Mouse (Mus musculus): Measurements from ENCODE around the gene Exo5.
A peak's percentile ranks its signal among the peaks of the same experiment; 100 is the strongest.

Exo5 gene

DNA sequence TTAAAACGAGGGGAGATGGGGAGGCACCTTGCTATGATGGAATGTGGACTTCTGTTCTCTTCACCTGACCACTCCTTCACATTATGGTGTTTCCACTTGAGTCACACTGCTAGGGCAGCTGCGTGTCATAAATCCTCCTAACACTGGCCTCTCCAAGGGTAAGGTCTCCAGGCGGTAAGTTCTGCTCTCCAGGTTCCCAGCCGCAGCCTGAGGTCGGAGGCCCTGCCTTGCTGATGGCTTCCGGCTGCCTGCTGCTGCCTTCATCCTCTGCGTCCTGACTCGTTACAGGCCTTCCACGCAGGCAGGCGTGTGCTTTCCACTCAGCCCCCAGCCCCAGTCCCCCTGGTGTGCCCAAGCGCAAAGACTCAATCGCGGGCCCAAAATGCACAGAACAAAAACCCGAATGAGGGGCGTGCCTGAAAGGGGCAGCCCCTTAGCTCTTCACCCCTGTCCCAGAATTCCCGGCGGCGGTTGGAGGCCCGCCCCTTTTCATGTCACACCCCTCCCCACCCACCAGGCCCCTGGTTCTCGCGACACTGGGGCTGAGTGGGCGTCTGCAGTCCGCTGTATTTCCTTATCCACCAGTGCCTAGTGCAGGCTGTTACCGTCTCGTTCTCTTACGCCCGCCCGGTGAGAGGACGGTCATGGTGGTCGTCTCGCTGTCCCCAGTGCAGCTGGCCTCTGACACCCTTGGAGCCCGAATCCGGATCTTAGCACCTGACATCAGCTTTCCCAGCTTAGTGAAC lies at the start of gene Exo5:
TSS of gene Exo5 (minus strand) at position 464 of the 746 bp plus-strand sequence.
- peak; percentile 95 for DNase-seq (ENCODE audit: low read depth, low spot score)

DNA sequence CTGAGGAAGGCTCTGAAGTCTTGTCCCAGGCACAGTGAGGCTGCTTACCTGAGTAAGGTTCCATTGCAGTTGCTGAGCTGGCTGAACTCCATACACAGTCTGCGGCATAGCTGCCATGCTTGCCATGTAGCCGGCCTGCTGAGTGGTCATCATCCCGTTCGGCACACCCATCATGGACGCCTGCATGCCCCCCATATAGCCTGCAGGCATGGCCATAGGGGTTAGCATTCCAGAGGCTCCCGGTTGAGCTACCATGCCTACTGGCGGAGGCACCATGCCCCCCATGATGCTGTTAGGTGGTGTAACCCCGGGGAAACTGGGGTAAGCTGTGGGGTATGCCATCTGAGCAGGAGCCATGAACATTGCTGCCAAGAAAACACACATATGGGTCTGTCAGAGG lies 47.0 kb upstream of the Exo5 start:
- no peak for DNase-seq (ENCODE audit: low read depth, low spot score)

DNA sequence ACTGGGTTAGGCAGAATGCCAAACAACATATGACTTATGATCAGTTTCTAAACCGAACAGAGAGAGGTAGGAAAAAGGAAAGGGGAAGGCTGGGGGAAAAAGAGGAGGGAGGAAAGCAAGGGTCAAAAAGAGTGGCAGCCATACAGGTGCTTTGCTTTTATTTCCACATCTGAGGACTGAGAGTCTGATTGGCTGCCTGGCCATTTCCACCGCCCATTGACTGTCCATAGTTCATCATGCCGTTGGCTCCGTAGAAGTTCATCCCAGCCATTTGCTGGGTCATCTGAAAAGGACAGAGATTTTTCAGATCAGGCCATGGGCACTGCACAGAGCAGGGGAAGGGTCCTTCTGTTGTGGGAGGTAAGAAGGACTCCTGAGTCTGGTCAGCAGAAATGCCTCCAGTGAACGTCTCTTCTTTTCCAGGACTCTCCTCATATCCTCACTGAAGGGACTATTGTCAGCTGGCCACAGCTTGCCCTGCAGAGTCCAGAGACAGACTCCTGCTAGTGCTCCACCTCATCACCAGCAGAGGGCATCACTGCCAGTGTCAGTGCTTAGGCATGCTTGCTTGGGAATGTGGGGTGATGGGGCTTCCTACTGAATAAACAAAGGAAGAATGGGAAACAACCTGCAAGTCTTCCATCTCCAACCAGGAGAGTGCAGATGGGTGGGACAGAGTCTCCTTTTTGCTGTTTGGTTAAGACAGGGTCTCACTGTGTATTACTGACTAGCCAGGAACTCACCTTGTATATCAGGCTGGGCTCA lies 44.7 kb upstream of the Exo5 start:
- peak; percentile 49 for DNase-seq (ENCODE audit: low read depth, low spot score)

DNA sequence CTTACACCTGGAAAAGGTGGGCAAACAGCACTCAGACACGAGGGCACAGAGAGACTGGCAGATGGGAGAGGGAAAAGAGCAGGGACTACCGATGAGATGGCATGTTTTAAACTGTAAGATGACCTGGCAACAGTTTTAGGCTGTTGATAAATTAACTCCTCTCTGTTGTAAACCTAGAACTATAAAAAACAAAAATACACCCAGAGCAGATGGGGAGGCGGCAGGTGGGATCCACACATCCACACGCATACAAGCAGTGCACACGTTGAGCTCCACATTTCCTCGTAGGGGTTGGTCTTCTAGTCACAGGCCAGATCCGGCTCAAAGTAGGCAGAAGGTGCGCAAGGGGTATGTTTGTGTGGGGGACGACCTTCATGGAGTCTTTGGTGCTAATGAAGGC lies 43.7 kb upstream of the Exo5 start:
- no peak for DNase-seq (ENCODE audit: low read depth, low spot score)

DNA sequence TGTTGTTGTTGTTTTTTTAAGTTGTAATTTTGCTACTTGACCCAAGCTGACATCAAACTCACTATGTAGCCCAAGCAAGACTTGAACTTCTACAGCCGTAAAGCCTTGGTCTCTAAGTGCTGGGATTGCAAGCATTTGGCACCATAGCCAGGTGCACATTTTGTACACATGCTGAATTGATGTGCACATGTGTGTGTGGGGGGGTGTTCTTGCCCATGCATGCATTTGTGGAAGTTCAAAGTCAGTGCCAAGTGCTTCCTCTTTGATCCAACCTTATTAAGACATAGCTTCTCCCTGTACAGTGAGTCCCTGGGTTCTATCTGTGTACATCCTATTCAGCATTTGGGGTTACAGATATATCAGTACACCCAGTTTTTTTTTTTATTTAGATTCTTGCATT lies 30.8 kb upstream of the Exo5 start:
- no peak for DNase-seq (ENCODE audit: low read depth, low spot score)

DNA sequence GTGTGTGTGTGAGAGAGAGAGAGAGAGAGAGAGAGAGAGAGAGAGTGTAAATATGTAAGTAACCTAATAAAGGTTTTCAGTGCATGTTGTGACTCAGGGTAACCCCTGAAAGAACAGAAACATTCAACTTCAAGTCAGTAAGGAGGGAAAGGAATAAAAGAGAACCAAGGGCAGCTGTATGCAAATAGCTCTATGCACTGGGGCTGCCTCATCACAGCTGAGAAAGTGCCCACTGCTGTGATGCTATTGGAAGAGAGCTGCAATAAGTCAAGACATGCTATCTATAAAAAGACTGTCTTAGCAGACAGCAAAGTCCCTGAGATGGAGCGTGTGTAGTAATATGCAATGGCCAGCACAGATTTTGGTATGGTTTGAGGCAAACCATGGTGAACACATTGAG lies 28.9 kb upstream of the Exo5 start:
- no peak for DNase-seq (ENCODE audit: low read depth, low spot score)

DNA sequence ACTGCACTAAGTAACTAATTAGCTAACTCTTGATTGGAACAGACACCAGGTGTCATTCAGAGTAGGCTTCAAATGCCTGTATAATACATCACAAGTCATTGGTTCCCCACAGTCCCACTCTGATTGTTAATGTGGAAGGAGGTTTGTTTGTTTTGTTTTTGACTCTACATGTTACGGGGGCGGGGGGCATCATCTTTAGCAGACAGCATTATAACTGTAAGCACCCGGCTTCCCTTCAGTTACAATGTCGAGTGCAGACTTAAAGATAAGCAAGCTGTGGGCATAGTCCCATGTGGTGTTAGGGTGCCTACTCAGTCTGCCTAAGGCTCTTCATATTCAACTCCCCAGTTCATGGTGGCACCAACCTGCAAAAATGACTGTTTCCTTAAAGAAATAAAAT lies 28.2 kb upstream of the Exo5 start:
- peak; percentile 11 for DNase-seq (ENCODE audit: low read depth, low spot score)

DNA sequence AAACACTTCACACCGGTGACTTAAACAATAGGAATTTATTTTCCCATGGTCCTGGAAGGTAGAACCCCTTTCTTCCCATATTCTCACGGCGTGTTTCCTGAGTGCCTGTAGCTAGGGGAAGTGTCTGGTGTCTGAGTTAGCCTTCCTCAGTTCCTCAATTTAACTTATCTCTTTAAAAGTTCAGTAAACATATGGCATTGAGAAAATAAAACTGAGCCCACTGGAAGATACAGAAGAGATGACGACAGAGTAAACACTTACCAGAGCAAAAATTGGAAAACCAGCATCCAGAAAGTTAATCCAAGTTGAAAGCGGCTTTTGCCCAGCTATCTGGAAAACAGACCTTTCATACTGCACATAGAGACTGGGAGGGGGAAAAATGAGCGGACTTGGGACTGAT lies 27.3 kb upstream of the Exo5 start:
- peak; percentile 22 for DNase-seq (ENCODE audit: low read depth, low spot score)

DNA sequence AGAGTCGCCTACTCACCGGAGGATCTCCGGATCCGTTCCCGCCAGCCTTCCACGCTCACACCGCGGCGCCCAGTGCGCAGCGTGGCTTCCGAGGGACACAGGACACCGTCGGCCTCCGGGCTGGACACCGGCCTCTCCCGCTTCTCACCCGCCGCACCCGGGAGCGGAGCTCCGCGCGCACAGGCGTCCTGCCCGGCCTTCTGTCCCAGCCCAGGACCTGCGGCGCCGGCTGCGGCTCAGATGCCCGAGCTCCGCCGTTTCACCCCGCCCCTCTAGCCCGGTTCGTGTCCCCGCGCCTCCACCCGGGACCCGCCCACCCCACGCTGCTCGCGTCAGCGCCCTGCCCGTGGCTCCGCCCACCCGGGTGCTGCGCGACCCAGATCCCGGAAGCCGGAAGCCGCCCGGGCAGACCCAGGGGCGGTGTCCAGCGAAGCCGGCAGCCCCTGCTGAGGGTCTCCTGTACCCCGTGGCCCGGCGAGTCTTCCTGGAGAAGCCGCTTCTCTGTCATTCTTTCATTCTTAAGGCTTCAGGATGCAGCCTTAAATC lies 26.7 kb upstream of the Exo5 start, which contains the start of gene Zfp69:
TSS of gene Zfp69 (minus strand) at position 272 of the 546 bp plus-strand sequence.
- peak; percentile 96 for DNase-seq (ENCODE audit: low read depth, low spot score)

DNA sequence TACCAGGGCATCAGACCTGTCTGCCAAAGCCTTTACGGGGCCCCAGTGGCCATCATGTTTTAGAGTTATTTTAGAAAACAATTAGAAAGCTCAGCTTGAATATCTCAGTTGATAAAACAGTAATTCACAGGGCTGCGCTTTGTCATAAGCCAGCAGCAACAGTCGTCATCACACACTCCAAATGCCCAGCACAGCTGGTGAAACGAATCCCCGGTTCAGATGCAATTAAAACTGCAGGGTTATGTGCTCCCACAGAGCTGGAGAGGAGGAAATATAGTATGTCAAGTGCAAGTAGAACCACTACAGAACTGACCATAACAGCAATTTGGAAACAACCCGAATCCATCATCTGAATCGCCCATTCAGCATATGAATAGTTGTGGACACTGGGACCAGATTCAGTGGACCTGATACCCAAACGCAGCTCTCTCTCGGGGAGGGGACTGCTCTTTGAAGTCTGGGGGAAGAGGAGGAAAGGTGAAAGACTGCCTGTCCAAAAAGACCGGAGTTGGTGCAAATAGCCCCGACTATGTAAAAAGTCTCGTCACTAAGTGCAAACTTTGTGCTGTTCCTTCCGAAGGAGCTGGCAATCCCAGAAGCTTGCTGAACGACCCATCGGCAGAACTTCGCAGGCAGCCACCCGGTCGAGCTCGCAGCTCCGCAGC lies 26.1 kb upstream of the Exo5 start:
- peak; percentile 22 for DNase-seq (ENCODE audit: low read depth, low spot score)

DNA sequence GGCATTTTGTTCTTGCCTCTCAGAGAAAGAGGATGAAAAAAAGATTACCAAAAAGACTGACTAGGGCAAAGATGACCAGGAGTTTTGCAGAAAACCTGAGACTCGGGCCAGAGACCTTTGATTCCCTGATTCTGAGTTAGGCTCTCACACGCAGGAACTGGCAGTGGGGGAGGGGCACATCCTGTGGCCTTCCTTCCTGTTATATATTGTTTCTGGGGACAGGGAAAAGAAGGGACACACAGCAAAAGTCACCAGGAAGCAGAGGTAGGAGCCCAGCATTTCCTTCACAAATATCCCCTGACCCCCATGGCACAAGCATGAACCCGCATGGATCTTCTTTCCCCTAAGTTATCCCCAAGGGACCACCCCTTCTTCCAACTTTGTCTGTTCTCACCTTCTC lies 24.1 kb upstream of the Exo5 start:
- DNase-seq (ENCODE audit: low read depth, low spot score) = no peak

DNA sequence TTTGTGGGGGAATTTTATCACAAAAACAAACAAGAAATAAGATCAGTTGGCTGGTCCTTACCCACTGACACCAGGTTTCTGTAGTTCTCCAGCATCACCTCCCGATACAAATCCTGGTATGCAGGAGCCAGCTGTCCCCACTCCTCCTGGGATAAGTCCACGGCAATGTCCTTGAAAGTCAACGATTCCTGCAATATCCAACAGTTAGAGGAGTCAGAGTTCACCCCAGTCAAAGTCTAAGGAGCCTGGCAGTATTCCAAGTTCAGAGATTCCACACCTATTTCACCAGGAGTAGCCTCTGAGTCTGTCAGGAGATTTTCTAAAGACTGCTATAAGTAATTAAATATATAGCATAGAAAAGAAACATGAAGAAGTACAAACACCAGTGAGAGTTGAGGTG lies 10.2 kb upstream of the Exo5 start:
- no peak for DNase-seq (ENCODE audit: low read depth, low spot score)

DNA sequence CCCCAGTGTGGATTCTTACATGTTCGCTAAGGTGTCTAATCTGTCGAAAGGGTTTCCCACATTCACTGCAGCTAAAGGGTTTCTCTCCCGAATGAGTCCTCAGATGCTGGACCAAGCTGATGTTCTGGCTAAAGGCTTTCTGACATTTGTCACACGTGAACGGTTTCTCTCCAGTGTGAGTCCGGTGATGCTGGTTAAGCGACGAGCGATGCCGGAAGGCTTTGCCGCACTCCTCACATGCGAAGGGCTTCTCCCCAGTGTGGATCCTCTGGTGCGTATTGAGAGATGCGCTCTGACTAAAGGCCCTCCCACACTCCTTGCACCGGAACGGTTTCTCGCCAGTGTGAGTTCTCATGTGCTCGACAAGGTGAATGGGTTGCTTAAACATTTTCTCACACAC lies 5.9 kb upstream of the Exo5 start:
- DNase-seq (ENCODE audit: low read depth, low spot score) = no peak

DNA sequence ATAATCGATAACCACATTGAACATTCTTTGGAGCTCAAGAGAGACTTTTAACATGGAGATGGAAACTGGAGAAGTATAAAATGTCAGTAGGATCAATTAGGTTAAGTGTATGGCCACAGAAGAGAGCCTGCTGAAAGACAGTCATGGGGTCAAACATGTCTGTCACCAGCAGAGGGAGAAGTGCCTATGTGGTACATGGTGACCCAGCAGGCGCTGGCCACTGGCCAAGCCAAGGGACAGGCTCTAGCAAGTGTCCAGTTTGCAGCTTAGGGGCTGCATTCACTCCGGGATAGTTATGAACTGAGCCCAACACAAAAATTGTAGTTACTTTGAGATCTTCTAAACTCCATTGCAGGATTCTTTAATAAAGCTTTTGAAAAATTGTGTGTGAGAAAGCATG lies 3.9 kb upstream of the Exo5 start:
- DNase-seq (ENCODE audit: low read depth, low spot score) = no peak

DNA sequence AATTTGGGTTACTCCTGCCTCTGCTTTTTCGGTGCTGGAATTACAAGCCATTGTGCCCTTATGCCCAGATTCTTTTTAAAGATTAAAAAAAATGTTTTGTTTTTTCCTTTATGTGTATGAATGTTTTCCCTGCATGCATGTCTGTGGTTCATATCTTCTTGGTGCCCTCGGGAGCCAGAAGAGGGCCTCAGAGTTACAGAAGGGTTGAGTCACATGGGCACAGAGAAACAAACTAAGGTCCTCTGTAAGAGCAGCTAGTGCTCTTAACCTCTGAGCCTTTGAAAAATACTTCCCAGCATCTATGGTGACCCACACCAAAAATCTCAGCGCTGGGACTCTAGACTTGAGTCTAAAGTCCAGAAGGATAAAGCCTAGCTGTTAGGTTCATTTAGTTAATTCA lies 569 bp upstream of the Exo5 start:
- peak; percentile 70 for DNase-seq (ENCODE audit: low read depth, low spot score)

DNA sequence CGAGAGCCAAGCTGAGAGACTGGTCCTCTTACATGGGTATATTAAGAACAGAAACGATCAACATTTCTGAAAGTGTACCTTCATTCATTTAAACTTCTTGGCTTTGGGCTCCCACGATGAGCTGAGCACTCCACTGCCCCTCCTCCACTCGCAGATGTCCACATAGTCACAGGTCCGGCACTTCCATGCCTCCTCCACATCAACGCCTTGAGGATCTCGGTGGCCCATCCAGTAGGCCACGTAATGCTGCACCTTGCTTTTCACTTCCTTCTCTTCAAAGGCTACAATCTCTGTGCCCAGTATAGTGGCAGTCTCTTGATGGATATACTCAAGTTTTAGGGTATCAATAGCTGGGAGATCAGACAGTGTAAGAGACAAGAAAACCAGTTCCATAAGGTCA lies 3.4 kb downstream of the Exo5 start:
- no peak for DNase-seq (ENCODE audit: low read depth, low spot score)

DNA sequence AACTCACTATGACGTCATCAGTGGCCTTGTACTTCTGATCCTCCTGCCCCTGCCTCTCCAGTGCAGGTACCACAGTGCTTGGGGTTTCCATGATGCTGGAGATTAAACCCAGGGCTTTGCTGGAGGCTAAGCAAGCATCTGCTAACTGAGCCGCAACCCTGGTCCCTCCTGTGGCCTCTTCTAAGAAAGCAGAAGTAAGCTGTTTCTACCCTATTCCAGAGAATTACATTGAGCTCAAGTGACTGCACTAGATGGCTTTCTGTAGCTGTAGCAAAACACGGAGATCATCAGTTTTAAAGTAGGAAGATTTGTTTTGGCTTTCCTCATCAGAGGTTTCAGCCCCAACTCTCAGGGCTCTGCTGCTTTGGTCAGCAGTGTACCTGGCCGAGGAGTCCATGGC lies 10.3 kb downstream of the Exo5 start:
- DNase-seq (ENCODE audit: low read depth, low spot score) = no peak

DNA sequence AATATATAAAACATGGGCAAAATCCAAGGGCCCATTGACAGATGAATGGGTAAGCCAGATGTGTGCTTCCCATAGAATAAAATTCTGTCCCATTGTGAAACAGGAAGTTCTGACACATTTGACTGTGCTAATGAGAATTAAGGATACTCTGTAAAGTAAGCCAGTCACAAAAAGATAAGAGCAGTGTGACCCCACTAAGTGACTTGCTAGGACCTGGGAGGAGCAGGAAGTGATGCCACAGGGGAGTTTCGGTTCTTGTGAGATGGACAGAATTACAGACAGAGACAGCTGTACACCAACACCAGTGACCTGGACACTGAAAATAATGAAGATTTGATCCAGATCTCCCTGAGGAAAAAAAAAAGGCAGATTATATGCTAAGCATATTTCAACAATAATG lies 11.0 kb downstream of the Exo5 start:
- no peak for DNase-seq (ENCODE audit: low read depth, low spot score)

DNA sequence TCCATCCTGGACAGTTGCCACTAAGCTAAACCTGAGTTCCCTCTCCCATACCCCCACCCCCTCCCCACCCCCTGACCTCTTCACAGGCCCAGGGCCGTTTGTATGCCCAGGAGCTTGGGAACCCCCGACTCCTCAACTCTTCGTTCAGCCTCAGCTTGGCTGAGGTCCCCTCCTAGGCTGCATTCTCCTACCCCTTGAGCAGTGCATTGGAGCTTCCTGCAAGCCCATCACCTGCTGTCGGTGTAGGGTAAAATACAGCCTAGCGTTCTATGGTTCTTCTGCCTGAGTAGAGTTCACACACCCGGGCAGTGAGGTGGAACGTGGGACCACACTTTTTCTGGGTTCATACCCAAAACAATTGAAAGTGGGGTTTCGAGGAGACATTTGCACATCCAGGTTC lies 11.4 kb downstream of the Exo5 start:
- DNase-seq (ENCODE audit: low read depth, low spot score) = no peak

DNA sequence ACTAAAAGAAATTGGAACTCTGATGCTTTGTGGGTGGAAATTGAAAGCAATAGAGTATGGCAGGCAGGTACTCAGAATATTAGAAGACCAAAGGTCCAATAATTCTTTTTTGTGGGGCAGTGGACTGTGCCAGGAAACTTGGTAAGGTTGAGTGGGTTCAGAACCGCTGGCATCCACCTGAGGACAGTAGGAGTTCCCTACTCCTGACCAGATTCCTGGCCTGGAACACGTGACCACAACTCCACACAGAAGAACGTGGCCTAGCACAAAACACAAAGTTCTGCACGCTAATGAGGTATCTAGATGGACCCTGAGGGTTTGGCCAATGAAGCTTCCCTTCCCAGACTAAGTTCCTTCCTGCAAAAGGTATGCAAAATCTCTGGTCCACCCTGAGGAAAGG lies 12.0 kb downstream of the Exo5 start:
- no peak for DNase-seq (ENCODE audit: low read depth, low spot score)

DNA sequence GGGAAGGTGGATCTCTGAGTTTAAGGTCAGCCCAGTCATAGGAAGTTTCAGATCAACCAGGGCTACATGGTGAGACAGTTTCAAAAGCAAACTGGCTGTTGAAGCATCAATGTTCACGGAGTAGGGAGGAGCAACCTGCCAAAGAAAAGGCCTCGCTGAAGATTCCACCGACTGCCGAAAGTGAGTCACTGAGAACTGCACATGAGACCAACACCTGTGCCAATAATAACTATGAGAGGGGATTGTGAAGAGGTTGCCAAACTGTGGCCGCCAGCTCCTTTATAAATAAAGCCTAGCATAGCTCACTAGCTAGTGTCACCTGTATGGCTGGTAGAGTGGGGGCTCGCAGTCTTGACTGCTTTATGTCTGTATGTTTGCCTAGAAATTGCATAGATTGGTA lies 13.7 kb downstream of the Exo5 start:
- DNase-seq (ENCODE audit: low read depth, low spot score) = no peak

DNA sequence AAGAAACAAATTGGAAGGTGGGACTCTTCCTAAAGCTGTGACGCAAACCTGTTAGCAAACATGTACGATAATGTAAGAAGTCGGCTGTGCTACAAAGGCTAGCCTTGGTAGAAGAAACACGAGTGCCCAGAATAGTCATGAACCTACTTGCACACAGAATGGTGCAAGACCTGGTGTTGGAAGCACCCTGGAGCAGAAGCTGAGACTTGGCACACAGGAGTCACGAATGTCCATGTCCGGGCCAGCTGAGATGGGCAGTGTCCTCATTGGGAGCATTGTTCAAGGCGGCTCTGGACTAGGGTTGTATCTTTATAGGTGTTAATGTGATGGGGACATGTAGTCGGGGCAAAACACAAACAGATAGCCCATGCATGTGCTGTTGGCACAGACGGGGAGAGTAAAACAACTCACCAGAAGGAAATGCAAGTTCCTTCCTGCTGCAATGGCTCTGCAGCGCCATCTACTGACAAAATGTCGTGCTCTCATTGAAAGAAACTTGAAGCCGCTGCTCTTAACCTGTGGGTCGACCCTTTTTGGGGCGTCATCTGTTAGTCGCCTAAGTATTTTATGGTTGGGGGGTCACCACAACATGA lies 15.2 kb downstream of the Exo5 start:
- peak; percentile 88 for DNase-seq (ENCODE audit: low read depth, low spot score)
